ENCODE assay signal across 12 mouse cellular contexts in genomic region chr3:10126952-10127351, GRCm38 (mm10). TPM values are rescaled to one million over a fixed set of nuclear protein-coding genes. Genes with fewer than 3 reads are reported as not detected.
A peak's percentile ranks its signal among the peaks of the same experiment; 100 is the strongest.
DNase-seq lines count a peak whose midpoint lies in the region; ATAC-seq and TF ChIP-seq lines count a peak whose summit lies in the region.
"Had no signal": no experiment of that assay in that cellular context is flagged by ENCODE, and none has a peak within 500 bp of the region (broad histone marks: within the 10 kb centered on the region; RNA-seq: fewer than 3 reads in every experiment).

No protein-coding gene starts in this region.

- no peak overlapping the region for H3K4me3 ChIP-seq in forebrain, embryonic 14.5 days (ENCODE audit: low read depth, low read length)
- H3K4me3 ChIP-seq in forebrain, embryonic 12.5 days (replicated peaks), result no peak overlapping the region
- no peak overlapping the region for H3K4me3 ChIP-seq in neural tube, embryonic 15.5 days (replicated peaks)
- no peak overlapping the region for H3K4me3 ChIP-seq in lung, adult 2 months (replicated peaks; ENCODE audit: extremely low read depth, low read depth, low read length)
- no peak overlapping the region for H3K4me3 ChIP-seq in intestine, embryonic 16.5 days (ENCODE audit: low read length)
- H3K4me3 ChIP-seq: embryonic facial prominence, embryonic 12.5 days; heart, embryonic 15.5 days had no signal

- no peaks in the 10 kb centered on the region for H3K27me3 ChIP-seq in forebrain, embryonic 14.5 days (replicated peaks; ENCODE audit: control insufficient read depth, insufficient read depth, low read length)
- no peaks in the 10 kb centered on the region for H3K27me3 ChIP-seq in forebrain, embryonic 12.5 days
- H3K27me3 ChIP-seq in neural tube, embryonic 15.5 days (replicated peaks), result no peaks in the 10 kb centered on the region
- no peaks in the 10 kb centered on the region for H3K27me3 ChIP-seq in intestine, embryonic 16.5 days (replicated peaks; ENCODE audit: control insufficient read depth, insufficient read depth, low read length)
- H3K27me3 ChIP-seq: embryonic facial prominence, embryonic 12.5 days; heart, embryonic 15.5 days had no signal

- H3K27ac ChIP-seq in forebrain, embryonic 14.5 days (ENCODE audit: low read depth, low read length), result no peak overlapping the region
- no peak overlapping the region for H3K27ac ChIP-seq in forebrain, embryonic 12.5 days
- peak overlapping the region; percentile 65 for H3K27ac ChIP-seq in neural tube, embryonic 15.5 days (replicated peaks)
- no peak overlapping the region for H3K27ac ChIP-seq in intestine, embryonic 16.5 days (ENCODE audit: low read length)
- H3K27ac ChIP-seq: embryonic facial prominence, embryonic 12.5 days; heart, embryonic 15.5 days; macrophage had no signal

- no peaks in the 10 kb centered on the region for H3K36me3 ChIP-seq in forebrain, embryonic 14.5 days (ENCODE audit: control insufficient read depth, insufficient read depth, low read length)
- no peaks in the 10 kb centered on the region for H3K36me3 ChIP-seq in forebrain, embryonic 12.5 days (replicated peaks)
- H3K36me3 ChIP-seq in neural tube, embryonic 15.5 days, result no peaks in the 10 kb centered on the region
- H3K36me3 ChIP-seq in intestine, embryonic 16.5 days (ENCODE audit: control insufficient read depth, insufficient read depth, low read length), result no peaks in the 10 kb centered on the region
- H3K36me3 ChIP-seq: embryonic facial prominence, embryonic 12.5 days; heart, embryonic 15.5 days had no signal

- no peak overlapping the region for H3K4me2 ChIP-seq in forebrain, embryonic 14.5 days (ENCODE audit: low read length)
- H3K4me2 ChIP-seq in forebrain, embryonic 12.5 days, result no peak overlapping the region
- H3K4me2 ChIP-seq in neural tube, embryonic 15.5 days, result no peak overlapping the region
- no peak overlapping the region for H3K4me2 ChIP-seq in intestine, embryonic 16.5 days (ENCODE audit: low read depth, low read length)
- H3K4me2 ChIP-seq: embryonic facial prominence, embryonic 12.5 days; heart, embryonic 15.5 days had no signal

- TF ChIP-seq POLR2A in lung, adult 2 months (IDR thresholded peaks at IDR 0.05; ENCODE audit: borderline replicate concordance, extremely low read depth, low read depth, low read length), result no peak

- peaks cover 4% of the 10 kb centered on the region; the same call in 1 of the 2 replicates for H3K4me1 ChIP-seq in forebrain, embryonic 14.5 days (ENCODE audit: control insufficient read depth, insufficient read depth, low read length)
- H3K4me1 ChIP-seq in forebrain, embryonic 12.5 days, result no peaks in the 10 kb centered on the region
- no peaks in the 10 kb centered on the region for H3K4me1 ChIP-seq in neural tube, embryonic 15.5 days
- H3K4me1 ChIP-seq in lung, adult 2 months (ENCODE audit: control insufficient read depth, insufficient read depth, low read length), result no peaks in the 10 kb centered on the region
- H3K4me1 ChIP-seq in intestine, embryonic 16.5 days (ENCODE audit: control insufficient read depth, insufficient read depth, low read length), result no peaks in the 10 kb centered on the region
- H3K4me1 ChIP-seq: embryonic facial prominence, embryonic 12.5 days; heart, embryonic 15.5 days had no signal

- no peak for TF ChIP-seq CTCF in lung, adult 2 months (IDR thresholded peaks at IDR 0.05; ENCODE audit: insufficient read depth, low read length)

- DNase-seq in forebrain, embryonic 14.5 days (ENCODE audit: low spot score), result peak; percentile 78
- peak; percentile 72 to 80 for DNase-seq in cerebellum, postnatal 10 days
- DNase-seq in layer of hippocampus, adult 9-10 months (ENCODE audit: low spot score), result peak; percentile 67
- no peak for DNase-seq in lung, adult 2 months
- no peak for DNase-seq in embryo, embryonic 10 days (ENCODE audit: low spot score)
- DNase-seq: thymus, postnatal 25 days had no signal

- H3K9me3 ChIP-seq in forebrain, embryonic 14.5 days (replicated peaks; ENCODE audit: control insufficient read depth, low read length), result no peaks in the 10 kb centered on the region
- no peaks in the 10 kb centered on the region for H3K9me3 ChIP-seq in forebrain, embryonic 12.5 days
- no peaks in the 10 kb centered on the region for H3K9me3 ChIP-seq in neural tube, embryonic 15.5 days (replicated peaks)
- H3K9me3 ChIP-seq in intestine, embryonic 16.5 days (ENCODE audit: control insufficient read depth, low read length), result no peaks in the 10 kb centered on the region
- H3K9me3 ChIP-seq: embryonic facial prominence, embryonic 12.5 days; heart, embryonic 15.5 days had no signal

- ATAC-seq in forebrain, embryonic 14.5 days, result peak; percentile 34; the same call in 1 of the 2 replicates
- ATAC-seq in forebrain, embryonic 12.5 days (ENCODE audit: low FRiP score), result no peak
- peak; percentile 79 for ATAC-seq in neural tube, embryonic 15.5 days (ENCODE audit: low FRiP score)
- ATAC-seq in intestine, embryonic 16.5 days, result no peak

- WGBS in forebrain, embryonic 14.5 days, result 54% methylated on average over 10 of the region's 10 CpGs
- WGBS in forebrain, embryonic 12.5 days, result 91% methylated on average over 10 of the region's 10 CpGs
- 60% methylated on average over 10 of the region's 10 CpGs for WGBS in neural tube, embryonic 15.5 days
- 73% methylated on average over 10 of the region's 10 CpGs for WGBS in lung, adult 2 months
- 81% methylated on average over 10 of the region's 10 CpGs for WGBS in intestine, embryonic 16.5 days

- no peak overlapping the region for H3K9ac ChIP-seq in forebrain, embryonic 14.5 days (ENCODE audit: low read length)
- H3K9ac ChIP-seq in forebrain, embryonic 12.5 days, result no peak overlapping the region
- H3K9ac ChIP-seq in neural tube, embryonic 15.5 days (replicated peaks), result no peak overlapping the region
- H3K9ac ChIP-seq in intestine, embryonic 16.5 days (ENCODE audit: low read depth, low read length), result no peak overlapping the region
- H3K9ac ChIP-seq: embryonic facial prominence, embryonic 12.5 days; heart, embryonic 15.5 days had no signal

RNA-seq across cellular contexts. Expression of gene Gm9833, which starts 39.0 kb away (rescaled TPM):
- 8.1 and 10.1 TPM in 2 replicates for polyA plus RNA-seq in forebrain, embryonic 14.5 days (2014; fragmentation: Nextera tagmentation; extraction: Ambion mirVana)
- polyA plus RNA-seq in forebrain, embryonic 12.5 days (2016; fragmentation: Nextera tagmentation; extraction: Ambion mirVana), result 5.8 and 11.0 TPM in 2 replicates
- 6.4 and 6.7 TPM in 2 replicates for polyA plus RNA-seq in neural tube, embryonic 15.5 days (2015; fragmentation: Nextera tagmentation; extraction: Ambion mirVana)
- 0.22 TPM in 1 of 2 replicates, not detected in the other for polyA plus RNA-seq in lung, adult 2 months (2012; rRNA removed)
- 1.4 and 1.5 TPM in 2 replicates for polyA plus RNA-seq in intestine, embryonic 16.5 days (2015; fragmentation: Nextera tagmentation; extraction: Ambion mirVana)

Comparison
In these comparisons a context has a peak if more than half of its experiments do, and no peak if none do; other contexts are left out.
1. ATAC-seq: peak in forebrain, embryonic 14.5 days (single experiment) and neural tube, embryonic 15.5 days (single experiment); none in forebrain, embryonic 12.5 days (single experiment) and intestine, embryonic 16.5 days (single experiment).
2. DNase-seq: peak in forebrain, embryonic 14.5 days (single experiment), cerebellum, postnatal 10 days (2 of 2) and layer of hippocampus, adult 9-10 months (single experiment); none in lung, adult 2 months (single experiment) and embryo, embryonic 10 days (single experiment).